Mouse (Mus musculus) gastrocnemius, postnatal 25 days (tissue): Measurements from ENCODE around the gene Eif1ax. TPM values are rescaled to one million over a fixed set of nuclear protein-coding genes. Genes with fewer than 3 reads are reported as not detected.
A peak's percentile ranks its signal among the peaks of the same experiment; 100 is the strongest.
"Not testable (repeated sequence)": the region's sequence is repeated elsewhere in the genome, so short reads cannot be mapped to it uniquely, and the experiment has no call there.

Experiments used
- DNase-seq: peaks from one replicate; pipeline ENCODE4 v3.0.0; 2022
- long read RNA-seq, 2 experiments: library from polyadenylated mRNA; stranded (forward); transcript quantifications; one replicate each; pipeline ENCODE4 v2.0.0; 2021
- total RNA-seq, 2 experiments: library from RNA; stranded (reverse); gene quantifications; 1 replicate in 1 of 2; 2 replicates in 1 of 2; pipeline ENCODE4 v1.2.3; 2021

Eif1ax gene
- total RNA-seq: 10 to 100 TPM; 76.0 to 76.2 TPM
- long read RNA-seq, experiment 1, full-length matches to known transcripts: 90 of 105 reads
- long read RNA-seq, experiment 1, partial matches to known transcripts: 7 of 105 reads
- long read RNA-seq, experiment 1, other reads (novel, unspliced or antisense): 8 of 105 reads
- long read RNA-seq, experiment 2, full-length matches to known transcripts: 81 of 92 reads
- long read RNA-seq, experiment 2, partial matches to known transcripts: 3 of 92 reads
- long read RNA-seq, experiment 2, other reads (novel, unspliced or antisense): 8 of 92 reads

DNA sequence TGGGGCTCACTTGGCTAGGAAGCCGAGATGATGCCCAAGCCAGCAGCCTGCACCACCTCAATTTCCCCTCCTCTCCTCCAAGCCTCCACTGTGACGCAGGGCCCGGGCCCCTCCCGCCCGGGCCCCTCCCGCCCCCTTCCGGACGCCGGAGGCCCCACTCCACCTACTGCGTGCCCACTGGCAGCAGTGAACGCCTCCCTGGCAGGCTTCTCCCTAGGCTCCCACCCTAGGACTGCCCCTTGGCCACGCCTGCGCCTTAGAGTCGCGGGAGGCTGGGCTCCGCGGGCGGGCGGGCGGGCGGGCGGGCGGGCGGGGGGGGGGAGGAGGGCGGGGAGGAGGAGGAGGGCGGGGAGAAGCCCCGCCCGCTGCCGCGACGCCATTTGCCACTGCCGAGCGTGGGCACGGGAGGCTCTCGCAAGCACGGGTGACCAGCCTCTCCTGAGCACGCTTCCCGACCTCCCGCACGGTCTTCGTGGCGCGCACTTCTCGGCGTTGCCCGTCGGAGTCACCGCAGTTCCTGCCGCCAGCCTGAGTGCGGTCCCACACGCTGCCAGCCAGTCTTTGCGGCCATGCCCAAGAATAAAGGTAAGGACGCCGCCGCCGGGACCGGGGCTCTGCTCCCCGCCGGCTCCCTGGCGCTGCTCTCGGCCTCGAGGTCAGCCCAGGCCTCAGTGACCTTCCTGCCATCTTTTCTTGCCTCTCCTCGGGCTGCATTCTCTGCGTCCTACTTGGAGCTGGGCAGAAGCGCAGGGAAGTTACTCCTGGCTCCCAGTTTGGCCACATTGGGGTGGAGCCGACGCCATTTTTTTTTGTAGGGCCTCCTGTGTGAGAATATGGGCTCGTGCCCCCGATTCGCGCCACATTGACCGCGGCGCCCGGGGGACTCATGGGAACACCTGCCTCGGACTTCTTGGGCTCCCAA is at the start of gene Eif1ax:
Eif1ax (plus strand) TSS at position 348 of the 922 bp plus-strand sequence.
- DNase-seq: peak; percentile 75

DNA sequence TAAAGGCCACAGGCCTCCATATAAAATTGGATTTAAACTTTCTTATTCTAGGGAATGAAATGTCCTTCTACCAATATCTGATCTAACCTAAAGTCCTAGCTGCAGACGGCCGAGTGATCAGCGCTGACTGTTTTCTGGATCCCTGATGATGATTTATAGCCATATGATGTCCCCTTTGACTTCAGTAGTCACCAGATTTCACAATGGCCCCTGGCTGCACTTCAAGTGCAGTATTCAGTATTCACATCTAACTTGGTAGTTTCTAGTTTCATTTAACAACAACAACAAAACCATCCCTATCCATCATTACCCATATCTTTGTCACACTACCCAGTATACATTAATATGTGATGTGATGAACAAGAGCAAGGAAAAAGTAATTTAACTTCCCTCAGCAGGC is 7.5 kb upstream of the Eif1ax start:
- no peak for DNase-seq

DNA sequence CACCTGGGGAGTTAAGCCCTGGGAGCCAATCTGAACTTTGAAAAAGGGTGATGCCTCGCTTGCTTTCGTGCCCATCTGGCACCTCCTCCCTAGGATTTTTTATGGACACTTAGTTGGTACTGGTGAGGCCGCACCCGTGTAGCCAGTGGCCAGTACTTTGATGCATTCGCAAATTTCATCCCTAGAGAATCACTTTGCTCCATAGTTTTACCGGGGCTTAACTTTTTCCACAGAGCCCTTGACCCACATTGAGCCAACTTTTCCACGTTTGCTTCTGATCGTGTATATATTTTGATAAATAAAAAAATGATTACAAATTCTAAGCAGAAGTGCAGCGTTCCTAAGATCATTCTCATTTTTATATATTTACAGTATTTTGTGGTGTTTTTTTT is 771 bp downstream of the Eif1ax start:
- DNase-seq: no peak

DNA sequence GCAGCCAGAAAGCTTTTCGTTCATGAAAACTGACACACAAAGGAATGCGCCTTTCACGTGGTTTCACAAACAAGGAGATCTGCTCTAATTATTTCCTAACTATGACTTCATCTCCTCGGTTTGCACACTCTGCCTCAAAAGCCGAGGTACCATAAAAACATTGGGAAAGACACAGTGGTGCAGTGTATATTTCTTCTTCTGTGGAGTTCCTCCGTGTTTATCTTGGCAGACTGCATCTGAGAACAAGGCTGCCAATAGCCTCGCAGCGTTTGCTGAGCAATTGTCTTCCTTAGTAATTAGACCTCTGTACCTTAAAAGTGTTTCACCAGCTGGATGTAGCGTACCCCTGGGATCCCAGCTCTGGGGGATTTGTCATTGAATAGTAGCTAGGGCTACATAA is 15.1 kb downstream of the Eif1ax start:
- DNase-seq: no peak

DNA sequence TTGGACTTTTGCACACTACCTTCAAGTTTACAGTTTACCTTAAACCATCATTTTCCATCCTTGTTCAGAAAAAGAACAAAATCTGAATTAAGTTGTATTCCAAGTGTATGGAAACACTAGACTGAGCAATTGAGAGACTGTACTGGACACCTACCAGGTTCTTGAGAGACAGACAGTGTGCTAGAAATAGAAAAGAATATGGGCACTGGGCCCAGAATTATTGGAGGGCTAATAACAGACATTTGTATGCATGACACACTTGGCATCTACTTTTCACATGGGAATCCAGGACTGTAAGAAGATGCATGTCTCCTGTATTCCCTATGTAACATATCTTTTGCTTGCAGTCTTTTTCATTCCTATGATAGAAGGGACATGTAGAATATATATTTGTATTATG is 17.0 kb downstream of the Eif1ax start:
- DNase-seq: no peak

DNA sequence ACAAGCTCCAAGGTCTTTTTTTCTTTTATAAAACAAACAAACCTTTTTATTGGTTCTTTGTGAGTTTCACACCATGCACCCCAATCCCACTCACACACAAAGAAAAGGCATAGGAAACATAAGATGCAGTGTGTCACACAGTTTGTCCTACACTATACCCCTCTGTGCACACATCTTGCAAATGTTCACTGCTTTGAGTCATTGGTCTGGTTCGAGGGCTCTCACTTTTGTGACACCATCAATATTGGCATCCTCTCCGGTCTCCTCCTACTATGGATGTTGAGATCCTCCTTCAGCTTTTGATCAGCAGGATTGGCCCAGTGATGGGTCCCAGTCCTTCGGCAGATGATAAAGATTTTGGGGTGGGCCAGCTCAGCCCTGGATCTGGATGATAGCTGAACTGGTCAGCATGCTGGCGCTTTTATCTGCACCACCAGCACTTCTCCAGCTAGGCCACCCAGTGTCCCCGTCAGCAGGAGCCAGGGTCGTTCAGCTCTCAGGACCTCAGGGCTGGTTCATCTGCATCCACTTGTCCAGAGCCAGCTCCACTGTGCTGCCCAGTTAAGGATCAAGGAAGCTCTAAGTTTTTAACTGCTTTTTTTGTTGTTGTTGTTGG is 18.5 kb downstream of the Eif1ax start:
- no peak for DNase-seq

DNA sequence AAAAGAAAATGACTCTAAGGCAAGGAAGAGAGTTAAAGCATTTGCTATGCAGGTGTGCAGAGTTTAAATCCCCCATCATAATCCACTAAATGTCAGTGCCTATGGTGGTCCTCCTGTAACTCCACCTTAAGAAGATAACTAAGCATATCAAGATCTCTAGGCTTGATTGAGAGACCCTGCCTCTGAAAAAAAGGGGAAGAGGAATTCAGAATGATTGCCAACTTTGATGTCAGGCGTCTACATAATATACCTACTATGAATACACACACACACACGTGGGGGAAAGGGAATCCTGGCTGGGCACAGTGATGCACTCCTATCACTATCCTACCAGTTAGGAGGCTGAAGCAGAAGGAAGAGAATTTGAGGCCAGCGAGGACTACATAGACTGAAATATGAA is 19.3 kb downstream of the Eif1ax start:
- no peak for DNase-seq

DNA sequence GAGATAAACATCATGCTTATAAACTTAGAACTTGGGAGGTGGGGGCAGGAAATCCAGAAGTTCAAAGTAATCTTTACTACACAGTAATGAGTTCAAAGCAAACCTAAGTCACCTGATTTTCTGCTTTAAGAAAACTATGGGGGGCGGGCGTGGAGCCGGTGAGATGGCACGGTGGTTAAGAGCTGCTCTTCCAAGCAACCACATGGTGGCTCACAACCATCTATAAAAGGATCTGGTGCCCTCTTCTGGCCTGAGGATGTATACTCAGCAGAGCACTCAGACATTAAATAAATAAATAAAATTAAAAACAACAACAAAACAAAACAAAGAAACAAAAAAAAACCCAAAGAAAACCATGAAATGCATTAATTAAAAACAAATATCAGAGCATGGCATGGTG is 37.3 kb downstream of the Eif1ax start:
- no peak for DNase-seq

DNA sequence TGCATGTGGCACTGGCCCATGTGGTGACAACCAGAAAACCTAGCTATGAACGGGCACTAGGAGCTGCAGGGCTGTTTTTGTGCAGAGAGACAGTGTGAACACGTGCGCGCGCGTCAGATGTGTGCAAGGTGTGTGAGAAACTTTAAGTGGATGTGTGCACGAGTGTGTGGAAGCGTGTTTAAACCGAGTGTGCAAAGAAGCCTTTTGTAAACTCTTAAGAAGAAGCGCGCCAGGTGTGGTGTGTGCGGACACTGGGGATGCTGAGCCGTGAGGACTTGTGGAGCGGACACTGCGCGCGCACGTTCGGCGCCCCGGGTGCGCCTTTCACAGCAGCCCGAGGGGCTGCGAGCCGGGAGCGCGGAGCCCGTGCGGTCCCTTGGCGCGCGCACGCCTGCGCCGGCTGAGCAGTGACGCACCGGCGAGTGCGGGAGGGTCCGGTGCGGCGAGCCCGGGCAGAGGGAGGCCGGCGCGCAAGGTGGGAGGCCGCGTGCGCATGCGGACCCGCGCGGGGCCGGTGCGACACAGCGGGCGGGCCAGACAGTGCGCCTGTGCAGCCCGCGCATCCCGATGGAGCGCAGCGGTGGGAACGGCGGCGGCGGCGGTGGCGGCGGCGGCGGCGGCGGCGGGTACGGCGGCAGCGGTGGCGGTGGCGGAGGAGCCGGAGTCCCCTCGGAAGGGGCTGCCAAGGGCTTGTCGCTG is 42.3 kb downstream of the Eif1ax start, which contains the start of gene Map7d2:
Map7d2 (plus strand) TSS at position 443 of the 699 bp plus-strand sequence.
- no peak for DNase-seq

DNA sequence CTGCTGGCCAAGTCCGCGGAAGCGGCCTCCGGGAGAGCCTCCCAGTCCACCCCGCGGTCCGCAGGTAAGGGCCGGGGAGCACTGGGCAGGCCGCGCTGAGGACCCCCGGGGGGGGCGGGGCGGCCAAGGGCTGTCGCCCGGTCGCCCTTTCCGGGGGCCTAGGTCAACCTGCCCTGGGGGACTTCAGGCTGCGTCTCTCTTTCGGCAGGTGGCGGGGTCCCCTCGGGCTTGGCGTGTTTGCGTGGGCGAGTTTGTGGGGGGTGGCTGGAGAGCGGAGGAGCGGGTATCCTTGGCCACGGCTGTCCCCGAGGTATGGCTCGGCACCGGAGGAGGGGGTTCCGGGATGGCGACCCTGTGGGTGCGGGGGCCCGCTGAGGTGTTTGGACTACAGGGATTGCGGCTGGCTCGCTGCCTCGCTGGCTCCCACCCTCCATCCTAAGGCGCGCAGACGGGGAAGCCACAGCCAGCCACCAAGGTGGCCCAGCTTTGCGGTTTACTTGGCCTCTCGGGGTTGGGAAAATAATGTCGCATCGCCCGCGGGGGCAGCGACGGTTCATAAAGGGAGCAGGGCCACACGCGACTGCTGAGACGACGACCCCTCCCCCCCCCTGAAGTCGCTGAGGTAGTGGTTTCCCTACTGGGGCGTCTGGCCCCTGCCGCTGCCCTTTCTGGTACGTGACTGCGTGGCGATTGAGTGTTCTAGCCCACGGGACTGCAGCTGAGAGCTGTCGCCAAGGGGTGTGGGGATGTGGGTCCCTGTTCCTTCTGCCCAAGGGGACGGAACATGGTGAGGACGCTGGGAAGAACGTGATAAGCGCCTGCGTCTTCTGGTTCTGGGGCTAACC is 43.1 kb downstream of the Eif1ax start:
- peak; percentile 7 for DNase-seq

DNA sequence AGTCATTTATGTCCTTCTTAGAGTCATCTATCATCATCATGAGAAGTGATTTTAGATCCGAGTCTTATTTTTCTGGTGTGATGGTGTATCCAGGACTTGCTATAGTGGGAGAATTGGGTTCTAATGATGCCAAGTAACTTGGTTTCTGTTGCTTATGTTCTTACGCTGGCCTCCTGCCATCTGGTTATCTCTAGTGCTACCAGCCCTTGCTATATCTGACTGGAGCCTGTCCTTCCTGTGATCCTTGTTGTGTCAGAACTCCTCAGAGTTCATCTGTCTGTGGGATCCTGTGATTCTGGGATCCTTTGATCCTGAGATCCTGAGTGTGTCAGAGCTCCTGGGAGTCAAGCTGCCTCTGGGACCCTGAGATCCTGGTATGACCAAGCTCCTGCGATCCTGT is 58.5 kb downstream of the Eif1ax start:
- not testable (repeated sequence) for DNase-seq

Other genes with a start within 250 kb of the Eif1ax start
- 10 to 100 TPM; 55.3 to 73.1 TPM for gene Rps6ka3, start 161.9 kb upstream of the Eif1ax start, total RNA-seq
- gene Map7d2, start 42.4 kb downstream of the Eif1ax start, total RNA-seq: under 1 TPM; 0.26 to 0.43 TPM
- gene Bclaf3, start 154.5 kb downstream of the Eif1ax start, total RNA-seq: 1 to 10 TPM; 1.7 to 1.8 TPM